Comparison of ENCODE assay signal across 8 mouse cellular contexts in genomic region chr2:153014758-153015593, GRCm38 (mm10). TPM values are rescaled to one million over a fixed set of nuclear protein-coding genes. Genes with fewer than 3 reads are reported as not detected.
A peak's percentile ranks its signal among the peaks of the same experiment; 100 is the strongest.
DNase-seq lines count a peak whose midpoint lies in the region; ATAC-seq and TF ChIP-seq lines count a peak whose summit lies in the region.

Pdrg1 (minus strand) TSS chr2:153015427.

- H3K79me2 ChIP-seq in C2C12 (ENCODE audit: control insufficient read depth, insufficient read depth) = peaks cover 35% of the 10 kb centered on the region
- H3K79me2 ChIP-seq in liver, adult 2 months (ENCODE audit: control insufficient read depth, insufficient read depth, low read length) = peaks cover 9% of the 10 kb centered on the region
- peaks cover 28% of the 10 kb centered on the region for H3K79me2 ChIP-seq in myocyte (ENCODE audit: control insufficient read depth, insufficient read depth)

- WGBS in heart, embryonic 11.5 days (ENCODE audit: insufficient replicate concordance) = 2% methylated on average over 54 of the region's 54 CpGs
- WGBS in kidney, embryonic 16.5 days = under 1% methylated on average over 54 of the region's 54 CpGs
- WGBS in liver, adult 2 months = 1% methylated on average over 54 of the region's 54 CpGs

- peak within 1 kb of the TSS; percentile 92 for H3ac ChIP-seq in C2C12 (ENCODE audit: control insufficient read depth, insufficient read length, low read depth)
- H3ac ChIP-seq in myocyte (ENCODE audit: control insufficient read depth, insufficient read length) = peak within 1 kb of the TSS; percentile 23

- peak within 1 kb of the TSS; percentile 90 for H3K4me3 ChIP-seq in C2C12 (ENCODE audit: insufficient read depth, poor library complexity, severe bottlenecking)
- peak within 1 kb of the TSS; percentile 85 for H3K4me3 ChIP-seq in erythroblast, embryonic 14.5 days (replicated peaks)
- H3K4me3 ChIP-seq in heart, embryonic 11.5 days (ENCODE audit: low read depth, low read length) = peak within 1 kb of the TSS; percentile 90
- peak within 1 kb of the TSS; percentile 96 for H3K4me3 ChIP-seq in kidney, embryonic 16.5 days (ENCODE audit: low read length)
- H3K4me3 ChIP-seq in liver, adult 2 months (ENCODE audit: insufficient read depth, low read depth, low read length) = peak within 1 kb of the TSS; percentile 91
- H3K4me3 ChIP-seq in myocyte = peak within 1 kb of the TSS; percentile 81

- peak; percentile 98 for DNase-seq in brain, embryonic 14.5 days (ENCODE audit: low read depth)
- DNase-seq in liver, adult 2 months (ENCODE audit: extremely low read depth, low read depth, low spot score) = peak; percentile 79
- DNase-seq in splenic B cell, adult 2 months (ENCODE audit: low read depth, low spot score) = peak; percentile 97

- H3K4me1 ChIP-seq in erythroblast, embryonic 14.5 days (ENCODE audit: control insufficient read depth) = peaks cover 15% of the 10 kb centered on the region
- peaks cover 7% of the 10 kb centered on the region for H3K4me1 ChIP-seq in heart, embryonic 11.5 days (ENCODE audit: control insufficient read depth, insufficient read depth, low read length)
- H3K4me1 ChIP-seq in kidney, embryonic 16.5 days (ENCODE audit: insufficient read depth, low read length) = peaks cover 11% of the 10 kb centered on the region
- peaks cover 4% of the 10 kb centered on the region; the same call in 1 of the 2 replicates for H3K4me1 ChIP-seq in liver, adult 2 months (ENCODE audit: control insufficient read depth, insufficient read depth, low read length)

- H3K36me3 ChIP-seq in C2C12 (ENCODE audit: control insufficient read depth, insufficient read depth) (peaks cover 36% of the 10 kb centered on the region), myocyte (ENCODE audit: control insufficient read depth, insufficient read depth) (peaks cover 26% of the 10 kb centered on the region)
- H3K36me3 ChIP-seq in erythroblast, embryonic 14.5 days (ENCODE audit: control insufficient read depth) = peaks cover 38% of the 10 kb centered on the region
- H3K36me3 ChIP-seq in heart, embryonic 11.5 days (ENCODE audit: control insufficient read depth, insufficient read depth, low read length) = peaks cover 10% of the 10 kb centered on the region
- H3K36me3 ChIP-seq in kidney, embryonic 16.5 days (ENCODE audit: insufficient read depth, low read length) = peaks cover 30% of the 10 kb centered on the region
- H3K36me3 ChIP-seq in liver, adult 2 months (ENCODE audit: control insufficient read depth, insufficient read depth, low read length) = peaks cover 6% of the 10 kb centered on the region; the same call in 1 of the 2 replicates
- peaks cover 6% of the 10 kb centered on the region for H3K36me3 ChIP-seq in splenic B cell, adult 2 months (ENCODE audit: control insufficient read depth, insufficient read depth, low read length, poor library complexity, severe bottlenecking)

- no peaks in the 10 kb centered on the region for H3K9me3 ChIP-seq in erythroblast, embryonic 14.5 days (ENCODE audit: control insufficient read depth, low read length)
- no peaks in the 10 kb centered on the region for H3K9me3 ChIP-seq in heart, embryonic 11.5 days (replicated peaks; ENCODE audit: control insufficient read depth, low read length)
- no peaks in the 10 kb centered on the region for H3K9me3 ChIP-seq in kidney, embryonic 16.5 days (ENCODE audit: low read length)

- peak within 1 kb of the TSS; percentile 85 for H3K9ac ChIP-seq in heart, embryonic 11.5 days (ENCODE audit: low read depth, low read length)
- peak within 1 kb of the TSS; percentile 83 for H3K9ac ChIP-seq in kidney, embryonic 16.5 days (replicated peaks; ENCODE audit: low read length)
- peak within 1 kb of the TSS; percentile 95 for H3K9ac ChIP-seq in liver, adult 2 months (ENCODE audit: low read depth, low read length)

- TF ChIP-seq POLR2A in brain, embryonic 14.5 days (IDR thresholded peaks at IDR 0.05; ENCODE audit: borderline replicate concordance, extremely low read depth, insufficient read depth, insufficient read length, poor library complexity, severe bottlenecking) = peak; percentile 55; the same call in 1 of the 2 replicates
- TF ChIP-seq POLR2A in liver, adult 2 months (IDR thresholded peaks at IDR 0.05; ENCODE audit: extremely low read depth, insufficient read depth, low read length) = peak; percentile 84
- peak; percentile 99 for TF ChIP-seq POLR2A in myocyte (IDR thresholded peaks at IDR 0.05; ENCODE audit: insufficient read length, low read depth)

- H3K27ac ChIP-seq in heart, embryonic 11.5 days (ENCODE audit: low read depth, low read length) = no peak within 1 kb of the TSS
- no peak within 1 kb of the TSS for H3K27ac ChIP-seq in kidney, embryonic 16.5 days (ENCODE audit: low read length)
- peak within 1 kb of the TSS; percentile 45 for H3K27ac ChIP-seq in liver, adult 2 months (replicated peaks; ENCODE audit: insufficient read depth, low read depth, low read length)

- peak within 1 kb of the TSS; percentile 85 for H3K4me2 ChIP-seq in heart, embryonic 11.5 days
- H3K4me2 ChIP-seq in kidney, embryonic 16.5 days (replicated peaks; ENCODE audit: low read depth, low read length) = peak within 1 kb of the TSS; percentile 94
- H3K4me2 ChIP-seq in myocyte (ENCODE audit: low read depth) = peak within 1 kb of the TSS; percentile 94

- TF ChIP-seq CTCF in C2C12 (IDR thresholded peaks at IDR 0.05; ENCODE audit: control insufficient read depth, insufficient read depth, insufficient read length) = peak; percentile 78
- TF ChIP-seq CTCF in brain, embryonic 14.5 days (IDR thresholded peaks at IDR 0.05; ENCODE audit: borderline replicate concordance, extremely low read depth, insufficient read depth, insufficient read length) = peak; percentile 92
- peak; percentile 93 for TF ChIP-seq CTCF in liver, adult 2 months (IDR thresholded peaks at IDR 0.05; ENCODE audit: low read depth, low read length)

- H3K27me3 ChIP-seq in C2C12 (ENCODE audit: control insufficient read depth, insufficient read depth, insufficient read length) (peaks cover 21% of the 10 kb centered on the region), myocyte (ENCODE audit: control insufficient read depth, insufficient read depth, insufficient read length) (peaks cover 18% of the 10 kb centered on the region)
- peaks cover 9% of the 10 kb centered on the region for H3K27me3 ChIP-seq in erythroblast, embryonic 14.5 days (ENCODE audit: control insufficient read depth)
- H3K27me3 ChIP-seq in heart, embryonic 11.5 days (ENCODE audit: control insufficient read depth, insufficient read depth, low read length) = peaks cover 6% of the 10 kb centered on the region
- H3K27me3 ChIP-seq in kidney, embryonic 16.5 days (ENCODE audit: insufficient read depth, low read length) = no peaks in the 10 kb centered on the region
- H3K27me3 ChIP-seq in liver, adult 2 months (ENCODE audit: control insufficient read depth, insufficient read depth, low read length) = no peaks in the 10 kb centered on the region
- no peaks in the 10 kb centered on the region for H3K27me3 ChIP-seq in splenic B cell, adult 2 months (ENCODE audit: control insufficient read depth, insufficient read depth, low read length, poor library complexity, severe bottlenecking)

- peaks cover 18% of the 10 kb centered on the region for H3K79me3 ChIP-seq in C2C12 (ENCODE audit: low read depth)

- ATAC-seq in heart, embryonic 11.5 days (replicated peaks; ENCODE audit: insufficient number of reproducible peaks, low FRiP score, low TSS enrichment) = peak; percentile 89
- peak; percentile 96 for ATAC-seq in kidney, embryonic 16.5 days (ENCODE audit: low FRiP score, low TSS enrichment)

TF ChIP-seq in C2C12, 6 proteins besides CTCF, POLR2A, EP300 and RAD21:
- TF ChIP-seq MYOG (IDR thresholded peaks at IDR 0.05; ENCODE audit: control insufficient read depth, extremely low read depth, insufficient read length) = no peak
- TF ChIP-seq CEBPB (IDR thresholded peaks at IDR 0.05; ENCODE audit: low read depth) = no peak
- TF ChIP-seq MAX (IDR thresholded peaks at IDR 0.05) = peak; percentile 88
- no peak for TF ChIP-seq USF1 (IDR thresholded peaks at IDR 0.05; ENCODE audit: low read depth)

TF ChIP-seq in myocyte, 11 proteins besides CTCF, POLR2A, EP300 and RAD21:
- TF ChIP-seq MAX (IDR thresholded peaks at IDR 0.05; ENCODE audit: low read depth) = no peak
- TF ChIP-seq TCF12 (IDR thresholded peaks at IDR 0.05; ENCODE audit: insufficient read depth, poor library complexity, severe bottlenecking) = no peak
- peak; percentile 96 for TF ChIP-seq POLR2AphosphoS2 (IDR thresholded peaks at IDR 0.05; ENCODE audit: insufficient read length, low read depth)
TF ChIP-seq in myocyte: peak in this region for 1.

RNA-seq across cellular contexts. Expression of gene Pdrg1, which starts in this region (rescaled TPM):
- polyA plus RNA-seq in C2C12 (2012; fragmentation: generic; extraction: Trizol) (61.2 TPM), myocyte (2012; fragmentation: generic; extraction: Trizol) (79.6 TPM)
- 121 and 131 TPM in 2 replicates for polyA plus RNA-seq in brain, embryonic 14.5 days (2012; rRNA removed)
- polyA plus RNA-seq in erythroblast, embryonic 14.5 days (2012) = 1.2 and 1.4 TPM in 2 replicates
- polyA plus RNA-seq in heart, embryonic 11.5 days (2014; fragmentation: Nextera tagmentation; extraction: Ambion mirVana) = 60.8 and 75.6 TPM in 2 replicates
- polyA plus RNA-seq in kidney, embryonic 16.5 days (2015; fragmentation: Nextera tagmentation; extraction: Ambion mirVana) = 115 and 130 TPM in 2 replicates
- 10.9 and 14.4 TPM in 2 replicates for total RNA-seq in liver, adult 2 months (2014; rRNA removed)
- 23.7 and 28.3 TPM in 2 replicates for polyA plus RNA-seq in liver, adult 2 months (2012; rRNA removed)

Comparison
In these comparisons a context has a peak if more than half of its experiments do, and no peak if none do; other contexts are left out.
1. RNA of gene Pdrg1 (polyA plus RNA-seq): 115 to 130 TPM in kidney, embryonic 16.5 days, 121 to 131 TPM in brain, embryonic 14.5 days, 79.6 TPM in myocyte (single experiment), 61.2 TPM in C2C12 (single experiment), 60.8 to 75.6 TPM in heart, embryonic 11.5 days and 23.7 to 28.3 TPM in liver, adult 2 months; 1.2 to 1.4 TPM in erythroblast, embryonic 14.5 days; every median in the first group is over 10 times any median in the second.
2. Peak in every context shown above with its lines, with median percentiles within 50 percentile points of each other: H3K4me3 ChIP-seq, CTCF ChIP-seq, DNase-seq, POLR2A ChIP-seq, H3K4me2 ChIP-seq and H3K9ac ChIP-seq.